In the genomic region with DNA sequence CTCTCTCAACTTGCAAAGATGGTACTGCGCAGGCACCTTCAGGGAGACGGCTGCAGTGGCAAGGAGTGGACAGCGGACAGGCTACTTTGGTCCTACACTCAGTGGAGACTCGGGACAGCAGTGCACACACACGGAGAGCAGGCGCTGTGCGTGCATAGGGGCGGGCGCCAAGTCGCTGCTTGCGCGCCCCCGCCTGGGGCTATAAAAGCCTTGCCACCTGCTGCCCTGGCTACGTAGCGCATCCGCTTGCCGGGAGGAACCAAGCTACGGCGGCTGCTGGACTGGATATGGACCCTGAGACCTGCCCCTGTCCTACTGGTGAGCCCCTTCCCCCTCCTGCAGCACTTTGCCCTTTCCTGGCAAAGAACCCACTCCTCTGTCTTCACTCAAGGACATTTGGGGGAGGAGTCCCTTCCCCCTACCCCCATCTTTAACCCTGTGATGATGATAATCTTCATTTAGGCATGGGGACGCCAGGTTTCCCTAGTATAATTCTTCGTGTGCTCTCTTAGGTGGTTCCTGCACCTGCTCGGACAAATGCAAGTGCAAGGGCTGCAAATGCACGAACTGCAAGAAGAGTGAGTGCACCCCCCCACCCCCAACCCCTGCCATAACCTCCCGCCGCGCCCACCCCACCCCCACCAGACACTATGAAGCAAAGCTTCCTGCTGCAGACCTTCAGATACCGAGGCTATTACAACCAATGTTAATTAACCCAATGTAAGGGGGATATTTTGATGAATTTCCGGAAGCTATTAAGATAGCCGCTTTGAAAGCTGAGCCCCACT, we compare ENCODE assay signal across 8 mouse cellular contexts. TPM values are rescaled to one million over a fixed set of nuclear protein-coding genes. Genes with fewer than 3 reads are reported as not detected.
DNase-seq lines count a peak whose midpoint lies in the region; ATAC-seq lines count a peak whose summit lies in the region.

A gene (plus strand): TSS at position 95 of the 788 bp plus-strand sequence.

- DNase-seq in ZHBTc4 (ENCODE audit: low read depth, low spot score): peak; percentile 75
- peak; percentile 83 for DNase-seq in cerebellum, adult 8-10 months
- DNase-seq in forelimb bud, embryonic 11.5 days (ENCODE audit: low read depth, low spot score): peak; percentile 43
- peak; percentile 85 to 88 for DNase-seq in layer of hippocampus, postnatal 36 days
- DNase-seq in skeletal muscle tissue, adult 2 months (ENCODE audit: low read depth, low spot score): peak; percentile 61
- DNase-seq in urinary bladder, adult 18-20 months (ENCODE audit: low spot score in 2 of 2): no peak

- ATAC-seq in hematopoietic stem cell, adult 5-6 weeks (replicated peaks in 1 of 2; ENCODE audit: insufficient read depth in 1 of 2, low FRiP score in 2 of 2, low TSS enrichment in 1 of 2, low read depth in 1 of 2, poor library complexity in 2 of 2, severe bottlenecking in 2 of 2): peak; percentile 81 to 83
- peak; percentile 88 for ATAC-seq in megakaryocyte-erythroid progenitor cell, adult 5-6 weeks (replicated peaks; ENCODE audit: low FRiP score, low TSS enrichment, poor library complexity, severe bottlenecking)

RNA-seq across cellular contexts. Expression of the gene that starts here (rescaled TPM):
- total RNA-seq in hematopoietic stem cell, adult 5-6 weeks (2017): not detected in 2 replicates
- 1,000 to 10,000 TPM; 1,130 to 1,248 TPM for total RNA-seq in layer of hippocampus, postnatal 36 days (2021)
- not detected in 2 replicates for total RNA-seq in megakaryocyte-erythroid progenitor cell, adult 5-6 weeks (2014; fragmentation: Nextera tagmentation)
- not detected in 2 replicates for total RNA-seq in megakaryocyte-erythroid progenitor cell, adult 5-6 weeks (2017)

Comparison
In these comparisons a context has a peak if more than half of its experiments do, and no peak if none do; other contexts are left out.
1. RNA of the gene that starts here (total RNA-seq): 1,130 to 1,248 TPM in layer of hippocampus, postnatal 36 days; not detected in hematopoietic stem cell, adult 5-6 weeks and not detected in megakaryocyte-erythroid progenitor cell, adult 5-6 weeks; every median in the first group is over 1,000 times any median in the second.
2. Peak in ATAC-seq in hematopoietic stem cell, adult 5-6 weeks; RNA of the gene not detected or under 1 TPM.
3. Peak in ATAC-seq in megakaryocyte-erythroid progenitor cell, adult 5-6 weeks; RNA of the gene not detected or under 1 TPM.
4. DNase-seq: peak in ZHBTc4 (single experiment), cerebellum, adult 8-10 months (single experiment), forelimb bud, embryonic 11.5 days (single experiment), layer of hippocampus, postnatal 36 days (2 of 2) and skeletal muscle tissue, adult 2 months (single experiment); none in urinary bladder, adult 18-20 months (0 of 2).